Mouse (Mus musculus) adrenal gland, postnatal 36 days (tissue): Measurements from ENCODE around the gene Foxd2. TPM values are rescaled to one million over a fixed set of nuclear protein-coding genes. Genes with fewer than 3 reads are reported as not detected.

Experiments
- DNase-seq, 2 experiments: peaks; one replicate each; pipeline ENCODE4 v3.0.0; 2021; ENCODE audit warnings: mixed read lengths in 1 of 2
- long read RNA-seq, 2 experiments: library from polyadenylated mRNA; stranded (forward); transcript quantifications; one replicate each; pipeline ENCODE4 v2.0.0; 2021; ENCODE audit warnings: borderline sequencing depth in 2 of 2
- total RNA-seq, 2 experiments: library from RNA; stranded (reverse); gene quantifications; 2 replicates each; pipeline ENCODE4 v1.2.3; 2021

The Foxd2 gene
- 1 to 10 TPM; 1.4 to 1.7 TPM for total RNA-seq
- long read RNA-seq, experiment 1, partial matches to known transcripts, result 0 of 3 reads
- long read RNA-seq, experiment 1, other reads (novel, unspliced or antisense), result 0 of 3 reads
- long read RNA-seq, experiment 2, partial matches to known transcripts, result 0 of 1 reads
- long read RNA-seq, experiment 2, other reads (novel, unspliced or antisense), result 0 of 1 reads

GRCm38 (mm10) chr4:114908829-114909601 lies at the start of gene Foxd2:
TSS of gene Foxd2 (minus strand) at chr4:114908873.
- DNase-seq, result peak; percentile 93 to 97

GRCm38 (mm10) chr4:114958231-114958630 lies 49.6 kb upstream of the Foxd2 start:
- no peak for DNase-seq

GRCm38 (mm10) chr4:114957403-114957802 lies 48.7 kb upstream of the Foxd2 start:
- no peak for DNase-seq

GRCm38 (mm10) chr4:114953172-114953571 lies 44.5 kb upstream of the Foxd2 start:
- DNase-seq, result no peak

GRCm38 (mm10) chr4:114947852-114948481 lies 39.3 kb upstream of the Foxd2 start:
- no peak for DNase-seq

GRCm38 (mm10) chr4:114947395-114947794 lies 38.7 kb upstream of the Foxd2 start:
- DNase-seq, result peak; percentile 84 to 90

- no peak for DNase-seq
Measured at GRCm38 (mm10) chr4:114946416-114946815, 37.7 kb upstream of the Foxd2 start.

GRCm38 (mm10) chr4:114945021-114945420 lies 36.3 kb upstream of the Foxd2 start:
- DNase-seq, result peak; percentile 25 to 46

- DNase-seq, result no peak
Measured at GRCm38 (mm10) chr4:114942583-114942982, 33.9 kb upstream of the Foxd2 start.

GRCm38 (mm10) chr4:114942112-114942511 lies 33.4 kb upstream of the Foxd2 start:
- no peak for DNase-seq

GRCm38 (mm10) chr4:114941311-114941710 lies 32.6 kb upstream of the Foxd2 start:
- no peak for DNase-seq

- DNase-seq, result no peak
Measured at GRCm38 (mm10) chr4:114938248-114938647, 29.6 kb upstream of the Foxd2 start.

GRCm38 (mm10) chr4:114937459-114938047 lies 28.9 kb upstream of the Foxd2 start:
- no peak for DNase-seq

- peak; percentile 42 to 53 for DNase-seq
Measured at GRCm38 (mm10) chr4:114934188-114934587, 25.5 kb upstream of the Foxd2 start.

- DNase-seq, result no peak
Measured at GRCm38 (mm10) chr4:114932747-114933146, 24.1 kb upstream of the Foxd2 start.

- DNase-seq, result no peak
Measured at GRCm38 (mm10) chr4:114929155-114929554, 20.5 kb upstream of the Foxd2 start.

- DNase-seq, result no peak
Measured at GRCm38 (mm10) chr4:114925917-114926312, 17.2 kb upstream of the Foxd2 start, which contains the start of gene Foxe3. TSS of gene Foxe3 (minus strand) at chr4:114926013.

GRCm38 (mm10) chr4:114924971-114925916 lies 16.6 kb upstream of the Foxd2 start:
- peak; percentile 50 to 56 for DNase-seq

- DNase-seq, result peak; percentile 77 to 79
Measured at GRCm38 (mm10) chr4:114917091-114917490, 8.4 kb upstream of the Foxd2 start.

- no peak for DNase-seq
Measured at GRCm38 (mm10) chr4:114916056-114916455, 7.4 kb upstream of the Foxd2 start.

- DNase-seq, result peak; percentile 71 to 74
Measured at GRCm38 (mm10) chr4:114913594-114913962, 4.9 kb upstream of the Foxd2 start.
